Mouse (Mus musculus) bone marrow, adult 2 months (tissue): Measurements from ENCODE around the gene Gm17631.

Experiments
- CTCF ChIP-seq: fragments of 200-500 bp; IDR thresholded peaks from 2 replicates; pipeline ENCODE4 v1.5.1; 2011; ENCODE audit warnings: low read length, control low read depth; ENCODE audit not compliant: control insufficient read depth, insufficient read depth
- POLR2A ChIP-seq: fragments of 200-500 bp; IDR thresholded peaks from 2 replicates; pipeline ENCODE4 v1.6.1; 2011; ENCODE audit warnings: low read depth, mild to moderate bottlenecking, control low read depth, low read length, borderline replicate concordance; ENCODE audit not compliant: control insufficient read depth

DNA sequence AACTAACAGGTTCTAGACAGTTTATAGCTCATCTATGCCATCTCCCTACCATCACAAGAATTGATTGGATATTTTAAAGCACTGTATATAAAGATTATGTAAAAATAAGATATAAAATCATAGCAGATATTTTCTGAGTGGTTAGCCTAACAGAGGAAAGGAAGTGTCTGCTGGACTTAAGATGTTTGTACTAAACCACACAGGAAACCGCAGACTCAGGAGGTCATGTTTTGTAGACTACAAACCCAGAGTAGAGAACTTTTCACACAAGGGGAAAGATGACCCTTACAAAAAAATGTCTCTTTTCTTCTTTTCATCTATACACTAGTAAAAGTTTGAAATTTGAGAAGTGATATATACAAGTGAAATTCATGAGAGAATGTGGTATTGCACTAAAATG lies 38.4 kb upstream of the Gm17631 start:
- TF ChIP-seq CTCF: no peak
- TF ChIP-seq POLR2A: no peak
